Mouse (Mus musculus) MEL (cell line): ENCODE measurements around the gene Pomt1. TPM values are rescaled to one million over a fixed set of nuclear protein-coding genes. Genes with fewer than 3 reads are reported as not detected.

Source experiments
- DNase-seq: peaks from one replicate; pipeline ENCODE4 v3.0.0; 2011; ENCODE audit warnings: low read depth, low spot score
- H3K27ac ChIP-seq: 2 replicates; pipeline ENCODE4 v1.5.1; 2012; ENCODE audit warnings: low read depth, mild to moderate bottlenecking, control low read depth, low read length, moderate library complexity; ENCODE audit not compliant: control insufficient read depth
- H3K27me3 ChIP-seq, 2 experiments: fragments of 150-350 bp in 1 of 2; sonication (generic) in 1 of 2; 2 replicates each; pipeline ENCODE4 v1.6.1; 2012; ENCODE audit warnings: low read length in 2 of 2, mild to moderate bottlenecking in 2 of 2, improper control_type of control experiment in 1 of 2, moderate library complexity in 1 of 2; ENCODE audit not compliant: insufficient read depth in 2 of 2, control insufficient read depth in 1 of 2
- H3K36me3 ChIP-seq, 2 experiments: 2 replicates each; pipeline ENCODE4 v1.6.1; 2012 to 2014; ENCODE audit warnings: low read length in 2 of 2, improper control_type of control experiment in 1 of 2, inconsistent platforms in 1 of 2, mild to moderate bottlenecking in 1 of 2; ENCODE audit not compliant: insufficient read depth in 2 of 2, control insufficient read depth in 1 of 2
- H3K4me1 ChIP-seq, 2 experiments: fragments of 150-350 bp in 1 of 2; sonication (generic) in 1 of 2; 2 replicates each; pipeline ENCODE4 v1.6.1; 2012; ENCODE audit warnings: low read length in 2 of 2, improper control_type of control experiment in 1 of 2, mild to moderate bottlenecking in 1 of 2; ENCODE audit not compliant: insufficient read depth in 2 of 2, control insufficient read depth in 1 of 2
- H3K4me3 ChIP-seq, 2 experiments: fragments of 150-350 bp in 1 of 2; sonication (generic) in 1 of 2; 2 replicates each; pipeline ENCODE4 v1.5.1; 2012; ENCODE audit warnings: low read depth in 2 of 2, low read length in 2 of 2, mild to moderate bottlenecking in 2 of 2, moderate library complexity in 2 of 2, control low read depth in 1 of 2, improper control_type of control experiment in 1 of 2; ENCODE audit not compliant: control insufficient read depth in 1 of 2, insufficient read depth in 1 of 2
- H3K79me2 ChIP-seq: 2 replicates; pipeline ENCODE4 v1.6.1; 2012; ENCODE audit warnings: mild to moderate bottlenecking, low read length, moderate library complexity; ENCODE audit not compliant: control insufficient read depth, poor library complexity, insufficient read depth
- H3K9ac ChIP-seq: 2 replicates; pipeline ENCODE4 v1.6.1; 2012; ENCODE audit warnings: low read depth, mild to moderate bottlenecking, control low read depth, low read length, moderate library complexity; ENCODE audit not compliant: control insufficient read depth, poor library complexity, severe bottlenecking
- H3K9me3 ChIP-seq: fragments of 150-350 bp; sonication (generic); replicated peaks from 2 replicates; pipeline ENCODE4 v1.6.1; 2012; ENCODE audit warnings: mild to moderate bottlenecking, low read length, improper control_type of control experiment, moderate library complexity; ENCODE audit not compliant: insufficient read depth
- BHLHE40 ChIP-seq: IDR thresholded peaks from 2 replicates; pipeline ENCODE4 v1.6.1; 2012; ENCODE audit warnings: low read depth, mild to moderate bottlenecking, inconsistent platforms, low read length, improper control_type of control experiment, borderline replicate concordance
- CHD1 ChIP-seq: IDR thresholded peaks from 2 replicates; pipeline ENCODE4 v1.6.1; 2012; ENCODE audit warnings: low read depth, mild to moderate bottlenecking, inconsistent platforms, low read length, improper control_type of control experiment
- GABPA ChIP-seq: IDR thresholded peaks from 2 replicates; pipeline ENCODE4 v1.6.1; 2012; ENCODE audit warnings: low read depth, mild to moderate bottlenecking, inconsistent platforms, low read length, improper control_type of control experiment, moderate library complexity
- GATA1 ChIP-seq: IDR thresholded peaks from 2 replicates; pipeline ENCODE4 v1.6.1; 2011; ENCODE audit warnings: low read depth, low read length, improper control_type of control experiment
- HCFC1 ChIP-seq: IDR thresholded peaks from 2 replicates; pipeline ENCODE4 v1.6.1; 2012; ENCODE audit warnings: low read depth, mild to moderate bottlenecking, inconsistent platforms, low read length, improper control_type of control experiment, moderate library complexity
- JUND ChIP-seq: IDR thresholded peaks from 2 replicates; pipeline ENCODE4 v1.6.1; 2011; ENCODE audit warnings: low read depth, mild to moderate bottlenecking, improper control_type of control experiment, low read length
- MAX ChIP-seq: IDR thresholded peaks from 2 replicates; pipeline ENCODE4 v1.6.1; 2011; ENCODE audit warnings: low read length, improper control_type of control experiment
- MAZ ChIP-seq: IDR thresholded peaks from 2 replicates; pipeline ENCODE4 v1.6.1; 2012; ENCODE audit warnings: low read depth, mild to moderate bottlenecking, inconsistent platforms, low read length, improper control_type of control experiment
- MEF2A ChIP-seq: IDR thresholded peaks from 2 replicates; pipeline ENCODE4 v1.6.1; 2014; ENCODE audit warnings: low read depth, mild to moderate bottlenecking, inconsistent platforms, low read length, improper control_type of control experiment; ENCODE audit not compliant: poor library complexity, insufficient replicate concordance, severe bottlenecking; ENCODE audit errors: extremely low read depth
- MXI1 ChIP-seq: IDR thresholded peaks from 2 replicates; pipeline ENCODE4 v1.6.1; 2011; ENCODE audit warnings: mild to moderate bottlenecking, low read depth, low read length, improper control_type of control experiment
- MYB ChIP-seq: IDR thresholded peaks from 2 replicates; pipeline ENCODE4 v1.6.1; 2011; ENCODE audit warnings: mild to moderate bottlenecking, low read depth, low read length, improper control_type of control experiment
- MYC ChIP-seq: IDR thresholded peaks from 2 replicates; pipeline ENCODE4 v1.6.1; 2011; ENCODE audit warnings: low read depth, mild to moderate bottlenecking, low read length, improper control_type of control experiment, moderate library complexity
- NELFE ChIP-seq: IDR thresholded peaks from 2 replicates; pipeline ENCODE4 v1.6.1; 2011; ENCODE audit warnings: low read depth, low read length, improper control_type of control experiment
- TAL1 ChIP-seq: IDR thresholded peaks from 2 replicates; pipeline ENCODE4 v1.6.1; 2012; ENCODE audit warnings: mild to moderate bottlenecking, inconsistent platforms, low read length, moderate library complexity, mixed read lengths
- TBP ChIP-seq: IDR thresholded peaks from 2 replicates; pipeline ENCODE4 v1.8.0; 2011; ENCODE audit warnings: low read depth, low read length, improper control_type of control experiment
- UBTF ChIP-seq: IDR thresholded peaks from 2 replicates; pipeline ENCODE4 v1.6.1; 2012; ENCODE audit warnings: low read depth, mild to moderate bottlenecking, inconsistent platforms, low read length, improper control_type of control experiment, moderate library complexity, borderline replicate concordance; ENCODE audit not compliant: insufficient read depth
- ZMIZ1 ChIP-seq: IDR thresholded peaks from 2 replicates; pipeline ENCODE4 v1.6.1; 2012; ENCODE audit warnings: low read depth, mild to moderate bottlenecking, inconsistent platforms, low read length, improper control_type of control experiment, moderate library complexity
- ZNF384 ChIP-seq: IDR thresholded peaks from 2 replicates; pipeline ENCODE4 v1.6.1; 2012; ENCODE audit warnings: low read depth, mild to moderate bottlenecking, inconsistent platforms, low read length, improper control_type of control experiment
- polyA plus RNA-seq, 2 experiments: library from polyadenylated mRNA; stranded (reverse) in 1 of 2; unstranded in 1 of 2; fragments of >175 nt in 1 of 2; fragments of >200 nt in 1 of 2; gene quantifications; 2 replicates each; pipeline versions ENCODE4 v1.2.1 to v1.2.4; 2012; ENCODE audit warnings: low replicate concordance in 2 of 2, low read depth in 1 of 2; ENCODE audit not compliant: insufficient read length in 2 of 2, insufficient read depth in 1 of 2, missing spikeins in 1 of 2
- total RNA-seq: library from RNA; depleted of rRNA; stranded (reverse); fragments of 300-350 nt; gene quantifications from 2 replicates; pipeline ENCODE4 v1.2.3, GENCODE M21; 2012

The Pomt1 gene
- total and polyA plus RNA-seq, 3 experiments: 34.2 to 42.8 TPM; not detected in 1

GRCm38 (mm10) chr2:32252658-32253057 is 16.3 kb downstream of the Pomt1 start:
- H3K4me3 ChIP-seq: no peak overlapping the region
- peaks cover 0 to 4% of the 10 kb centered on the region in 2 experiments; a peak in 1 of 4 replicates for H3K36me3 ChIP-seq
- no peaks in the 10 kb centered on the region for H3K79me2 ChIP-seq
- no peaks in the 10 kb centered on the region for H3K27me3 ChIP-seq
- no peaks in the 10 kb centered on the region for H3K9me3 ChIP-seq
- H3K9ac ChIP-seq: no peak overlapping the region
- TF ChIP-seq GABPA (no peak), GATA1 (no peak), MAX (no peak), MEF2A (no peak), UBTF (no peak), BHLHE40 (no peak), MYC (no peak), TAL1 (no peak), MAZ (no peak), HCFC1 (no peak), ZNF384 (no peak), ZMIZ1 (no peak), JUND (no peak), NELFE (no peak), TBP (no peak), CHD1 (no peak), MXI1 (no peak), MYB (no peak)
- H3K27ac ChIP-seq: no peak overlapping the region
- no peak for DNase-seq
- H3K4me1 ChIP-seq: no peaks in the 10 kb centered on the region

DNA sequence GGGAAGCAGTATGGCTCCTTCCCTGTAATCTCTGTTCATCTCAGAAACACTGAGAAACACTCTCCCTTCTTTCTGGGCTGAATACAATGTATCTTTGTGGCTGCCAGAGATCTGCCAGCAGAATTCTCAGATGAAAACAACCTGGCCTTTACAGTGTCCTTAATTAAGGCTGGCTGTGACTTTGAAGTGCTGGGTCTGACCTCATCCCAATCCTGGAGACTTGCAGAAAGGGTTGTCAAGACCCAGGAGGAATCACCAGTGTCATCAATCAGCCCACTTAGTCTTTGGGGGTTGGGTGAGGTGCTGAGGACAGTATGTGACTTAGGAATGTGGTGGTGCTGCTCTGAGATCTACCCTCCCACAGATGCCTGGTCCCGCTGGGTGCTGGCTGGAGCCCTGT is 17.0 kb downstream of the Pomt1 start:
- no peak overlapping the region for H3K4me3 ChIP-seq
- no peaks in the 10 kb centered on the region for H3K79me2 ChIP-seq
- no peaks in the 10 kb centered on the region for H3K27me3 ChIP-seq
- H3K4me1 ChIP-seq: no peaks in the 10 kb centered on the region
- no peak for DNase-seq
- TF ChIP-seq ZNF384: no peak
- TF ChIP-seq, all 39 proteins: peak for 0
- Histone ChIP-seq H3K27ac (no peak overlapping the region), H3K9me3 (no peaks in the 10 kb centered on the region), H3K36me3 (peaks cover 0 to 4% of the 10 kb centered on the region in 2 experiments; a peak in 1 of 4 replicates), H3K9ac (no peak overlapping the region)
